Mouse (Mus musculus) embryo, embryonic 10.5 days (tissue): ENCODE data around the gene Cd300lf.

Experiments used
- DNase-seq: peaks from one replicate; pipeline ENCODE4 v3.0.0-alpha.2; 2015; ENCODE audit warnings: low spot score

The Cd300lf gene

GRCm38 (mm10) chr11:115106638-115107037, 27.2 kb downstream of the Cd300lf start:
- DNase-seq, result no peak

- DNase-seq, result no peak
Observed at GRCm38 (mm10) chr11:115104769-115105563, 28.8 kb downstream of the Cd300lf start.

DNA sequence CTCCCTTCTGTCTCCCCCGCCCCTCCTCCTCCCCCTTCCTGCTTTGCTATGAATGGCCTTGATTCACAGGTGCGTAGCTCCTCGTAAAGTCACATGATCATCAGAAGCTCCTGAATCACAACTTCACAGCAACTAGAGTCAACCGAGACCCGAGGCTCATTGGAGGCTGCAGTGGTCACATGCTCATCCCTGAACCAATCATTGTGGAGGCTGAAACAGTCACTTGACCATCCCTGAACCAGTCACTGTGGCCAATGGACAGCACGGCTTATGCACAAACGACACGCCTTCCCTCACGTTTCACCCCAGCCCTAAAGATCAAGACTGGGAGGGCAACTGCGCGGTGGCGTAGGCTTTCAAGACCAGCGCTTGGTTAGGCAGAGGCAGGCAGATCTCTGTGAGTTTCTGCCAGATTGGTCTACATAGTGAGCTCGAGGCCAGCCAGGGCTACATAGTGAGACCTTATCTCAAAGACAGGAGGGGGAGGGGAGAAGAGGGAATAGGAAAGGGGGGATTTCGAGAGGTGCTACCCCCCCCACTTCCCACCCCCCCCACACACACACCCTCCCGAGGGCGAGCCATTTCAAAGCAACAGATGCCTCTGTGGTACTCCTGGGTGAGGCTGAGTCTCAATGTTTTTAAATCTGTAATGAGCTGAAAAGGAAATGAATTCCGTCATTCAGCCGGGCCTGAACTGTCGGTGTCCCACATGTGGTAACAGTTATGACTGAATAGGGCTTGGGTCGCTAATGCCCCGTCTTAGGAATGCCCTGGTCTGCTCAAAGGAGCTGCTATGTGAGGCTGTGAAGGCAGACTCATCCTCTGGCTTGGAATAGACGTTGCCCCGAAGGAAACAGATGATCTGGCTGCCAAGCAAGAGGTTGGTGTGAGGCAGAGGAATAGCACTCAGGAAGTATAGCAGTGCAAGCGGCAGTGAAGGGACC, 30.1 kb downstream of the Cd300lf start:
- peak; percentile 71 for DNase-seq

DNA sequence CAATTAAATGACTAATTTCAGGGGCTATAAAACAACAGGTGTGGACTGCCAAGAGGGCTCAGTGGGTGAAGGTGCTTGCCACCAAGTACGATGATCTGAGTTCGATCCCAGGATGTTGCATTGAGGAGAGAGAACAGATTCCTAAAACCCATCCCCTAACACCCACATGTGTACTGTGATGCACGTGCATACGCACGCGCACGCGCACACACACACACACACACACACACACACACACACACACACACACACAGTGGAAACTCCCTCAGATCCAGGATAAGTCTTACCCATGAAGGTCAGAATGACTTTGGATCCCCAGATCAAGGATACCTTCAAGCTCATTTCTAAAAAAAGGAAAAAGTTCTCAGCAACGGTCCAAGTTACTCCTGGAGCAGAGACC, 31.7 kb downstream of the Cd300lf start:
- DNase-seq, result no peak

- peak; percentile 46 for DNase-seq
Observed at GRCm38 (mm10) chr11:115101615-115102051, 32.2 kb downstream of the Cd300lf start.

GRCm38 (mm10) chr11:115100741-115101140, 33.1 kb downstream of the Cd300lf start:
- DNase-seq, result peak; percentile 64

- no peak for DNase-seq
Observed at GRCm38 (mm10) chr11:115100032-115100621, 33.7 kb downstream of the Cd300lf start.

GRCm38 (mm10) chr11:115099241-115099840, 34.5 kb downstream of the Cd300lf start:
- peak; percentile 80 for DNase-seq

- no peak for DNase-seq
Observed at GRCm38 (mm10) chr11:115098203-115098932, 35.4 kb downstream of the Cd300lf start.

GRCm38 (mm10) chr11:115092140-115092539, 41.7 kb downstream of the Cd300lf start:
- DNase-seq, result no peak

DNA sequence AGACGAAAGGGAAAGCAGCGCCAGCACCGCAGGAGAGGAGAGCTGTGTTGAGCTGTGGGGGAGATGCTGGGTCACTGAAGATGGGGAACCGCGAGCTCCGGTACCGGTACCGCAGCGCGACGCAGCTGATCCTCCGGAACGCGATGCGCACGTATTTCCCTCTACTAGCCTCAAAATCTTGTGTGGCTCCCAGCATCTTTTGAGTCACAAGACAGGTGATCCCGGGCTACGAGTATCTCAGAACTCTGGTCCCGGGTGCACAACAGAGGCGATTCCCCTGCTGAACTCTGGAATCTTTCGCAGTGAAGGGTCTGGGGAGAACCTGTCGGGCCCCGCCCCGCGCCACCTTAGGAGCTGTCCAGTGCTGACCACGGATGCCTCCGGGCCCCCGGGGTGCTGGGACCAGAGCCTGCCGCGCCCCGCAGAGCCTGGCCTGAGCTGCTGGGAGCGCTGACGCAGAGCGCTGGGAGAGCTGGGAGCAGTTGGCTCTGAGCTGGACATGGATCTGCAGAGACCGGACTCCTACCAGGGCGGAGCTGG, 42.4 kb downstream of the Cd300lf start, which contains the start of gene Rab37:
Gene Rab37 (plus strand): TSS at position 70 of the 540 bp plus-strand sequence.
- DNase-seq, result peak; percentile 56

- DNase-seq, result no peak
Observed at GRCm38 (mm10) chr11:115089853-115090252, 43.9 kb downstream of the Cd300lf start.

DNA sequence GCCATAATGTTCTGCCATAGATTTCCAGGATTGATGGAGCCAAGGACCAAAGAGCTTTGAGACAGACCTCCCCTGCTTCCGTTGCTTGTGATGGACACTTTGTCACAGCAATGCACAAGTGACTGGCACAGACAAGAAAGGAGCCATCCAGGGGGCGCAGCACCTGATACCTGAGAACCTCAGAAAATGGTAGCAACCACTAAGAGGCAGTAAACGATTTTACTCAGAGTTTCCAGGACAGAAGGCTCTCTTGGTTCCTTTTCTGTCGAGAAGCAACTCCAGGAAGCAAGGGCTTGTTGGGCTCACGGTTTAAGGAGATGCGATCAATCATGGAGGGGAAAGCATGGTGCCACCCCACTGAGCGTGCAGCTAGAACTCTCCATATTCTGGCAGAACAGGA, 47.6 kb downstream of the Cd300lf start:
- no peak for DNase-seq

- DNase-seq, result no peak
Observed at GRCm38 (mm10) chr11:115085064-115085463, 48.7 kb downstream of the Cd300lf start.

GRCm38 (mm10) chr11:115084595-115084994, 49.2 kb downstream of the Cd300lf start:
- DNase-seq, result no peak

GRCm38 (mm10) chr11:115083376-115084139, 50.2 kb downstream of the Cd300lf start:
- peak; percentile 91 for DNase-seq

GRCm38 (mm10) chr11:115082196-115082595, 51.6 kb downstream of the Cd300lf start:
- no peak for DNase-seq

GRCm38 (mm10) chr11:115081373-115081772, 52.4 kb downstream of the Cd300lf start:
- no peak for DNase-seq

GRCm38 (mm10) chr11:115080886-115081285, 52.9 kb downstream of the Cd300lf start:
- peak; percentile 89 for DNase-seq

GRCm38 (mm10) chr11:115078680-115079079, 55.1 kb downstream of the Cd300lf start:
- no peak for DNase-seq
